Mouse (Mus musculus) neural tube, embryonic 12.5 days (tissue): ENCODE data around the gene Cdkl3. TPM values are rescaled to one million over a fixed set of nuclear protein-coding genes. Genes with fewer than 3 reads are reported as not detected.
"Not testable (repeated sequence)": the region's sequence is repeated elsewhere in the genome, so short reads cannot be mapped to it uniquely, and the experiment has no call there.

Experiments
- ATAC-seq: fragments of 200-750 bp; cut with Nextera tagmentation; 2 replicates; pipeline ENCODE4 v1.8.0; 2017; ENCODE audit warnings: low read depth, mild to moderate bottlenecking, moderate TSS enrichment, moderate library complexity; ENCODE audit not compliant: low FRiP score
- H3K27ac ChIP-seq: fragments of 300-500 bp; sonication (generic); 2 replicates; pipeline ENCODE4 v1.5.1; 2016
- H3K27me3 ChIP-seq: fragments of 300-500 bp; sonication (generic); replicated peaks from 2 replicates; pipeline ENCODE4 v1.6.1; 2016; ENCODE audit warnings: mild to moderate bottlenecking
- H3K36me3 ChIP-seq: fragments of 300-500 bp; sonication (generic); 2 replicates; pipeline ENCODE4 v1.6.1; 2016; ENCODE audit warnings: mild to moderate bottlenecking
- H3K4me1 ChIP-seq: fragments of 300-500 bp; sonication (generic); 2 replicates; pipeline ENCODE4 v1.6.1; 2016
- H3K4me2 ChIP-seq: fragments of 300-500 bp; sonication (generic); replicated peaks from 2 replicates; pipeline ENCODE4 v1.6.1; 2016; ENCODE audit warnings: mild to moderate bottlenecking
- H3K4me3 ChIP-seq: fragments of 300-500 bp; sonication (generic); 2 replicates; pipeline ENCODE4 v1.5.1; 2016
- H3K9ac ChIP-seq: fragments of 300-500 bp; sonication (generic); 2 replicates; pipeline ENCODE4 v1.6.1; 2016; ENCODE audit warnings: mild to moderate bottlenecking
- H3K9me3 ChIP-seq: fragments of 300-500 bp; sonication (generic); 2 replicates; pipeline ENCODE4 v1.6.1; 2016; ENCODE audit warnings: mild to moderate bottlenecking
- WGBS: fragments of 180-500 bp; shearing (Covaris S2); methylation state at CpG from one replicate; pipeline ENCODE4 v1.1.7; 2016; 5-methylcytosine and 5-hydroxymethylcytosine counted together
- polyA plus RNA-seq: library from polyadenylated mRNA; unstranded; fragments of >200 nt; fragmentation: Nextera tagmentation; extraction: Ambion mirVana; gene quantifications from 2 replicates; pipeline ENCODE4 v1.2.1, GENCODE M21; 2016

The Cdkl3 gene
- polyA plus RNA-seq, 1 experiment from 2014 or later = 19.6 TPM

DNA sequence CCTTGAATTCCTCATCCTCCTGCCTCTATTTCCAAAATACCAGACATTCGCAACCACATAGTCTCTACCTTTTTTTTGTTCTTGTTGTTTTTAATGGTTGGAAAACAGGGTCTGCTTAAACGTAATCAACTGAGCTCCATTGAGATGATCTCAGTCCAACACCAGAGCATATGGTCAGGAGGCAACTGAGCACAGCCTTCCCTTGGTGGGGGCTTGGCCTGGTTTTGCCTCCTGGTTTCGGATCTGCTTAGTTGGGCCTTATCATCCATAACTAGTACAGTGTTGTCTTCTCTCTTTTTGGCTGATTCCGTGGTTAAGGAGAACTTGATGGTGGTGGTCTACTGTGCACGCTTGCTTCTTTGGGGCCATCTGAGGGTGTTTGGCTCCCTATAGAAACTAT lies 104.8 kb downstream of the Cdkl3 start:
- H3K9me3 ChIP-seq = no peaks in the 10 kb centered on the region
- H3K4me3 ChIP-seq = no peak overlapping the region
- H3K4me1 ChIP-seq = no peaks in the 10 kb centered on the region
- 0 out of 2 replicates have a peak, but pooled peaks cover 3% of the 10 kb centered on the region for H3K36me3 ChIP-seq
- WGBS = 97% methylated on average over 5 of the region's 5 CpGs
- no peak overlapping the region for H3K4me2 ChIP-seq
- no peak overlapping the region for H3K27ac ChIP-seq
- H3K27me3 ChIP-seq = no peaks in the 10 kb centered on the region
- no peak for ATAC-seq
- no peak overlapping the region for H3K9ac ChIP-seq

DNA sequence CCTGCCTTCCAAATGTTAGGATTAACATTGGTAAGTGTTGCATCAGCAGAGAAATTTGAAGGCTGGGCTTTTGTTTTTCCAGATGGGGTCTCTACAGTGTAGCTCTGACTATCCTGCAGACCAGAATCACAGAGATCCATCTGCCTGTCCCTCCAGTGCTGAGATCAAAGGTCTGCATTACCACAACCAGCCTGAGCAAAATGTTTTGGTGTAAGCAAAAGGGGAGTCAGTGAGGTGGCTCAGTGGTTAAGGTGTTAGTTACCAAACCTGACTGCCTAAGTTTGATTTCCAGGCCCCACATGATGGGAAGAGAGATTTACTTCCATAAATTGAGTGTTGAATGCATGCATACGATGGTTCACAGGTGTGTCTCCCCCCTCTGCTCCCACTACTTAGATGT lies 105.4 kb downstream of the Cdkl3 start:
- WGBS = 95% methylated on average over 1 of the region's 1 CpGs
- Histone ChIP-seq H3K27ac (no peak overlapping the region), H3K4me3 (no peak overlapping the region), H3K9me3 (no peaks in the 10 kb centered on the region), H3K9ac (no peak overlapping the region), H3K4me1 (no peaks in the 10 kb centered on the region), H3K4me2 (no peak overlapping the region), H3K36me3 (peaks cover 7% of the 10 kb centered on the region; the same call in 1 of the 2 replicates), H3K27me3 (no peaks in the 10 kb centered on the region)
- ATAC-seq = no peak

DNA sequence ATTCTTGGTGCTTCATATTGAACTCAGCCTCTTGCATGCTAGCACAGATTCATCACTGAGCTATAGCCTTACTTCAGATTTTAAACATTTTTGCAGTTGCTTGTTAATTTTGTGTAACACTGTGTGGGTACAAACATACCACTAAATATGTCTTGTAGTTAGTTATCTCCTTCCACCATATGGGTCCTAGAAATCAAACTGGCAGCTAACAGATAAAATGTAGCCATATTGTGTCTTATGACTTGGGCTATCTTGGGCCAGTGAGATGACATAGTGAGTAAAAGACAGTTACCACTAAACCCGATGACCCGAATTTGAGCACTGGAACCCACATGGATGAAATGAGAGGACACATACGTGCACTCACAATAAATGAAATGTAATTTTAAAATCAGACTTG lies 111.5 kb downstream of the Cdkl3 start:
- 96% methylated on average over 3 of the region's 3 CpGs for WGBS
- Histone ChIP-seq H3K4me2 (no peak overlapping the region), H3K4me1 (no peaks in the 10 kb centered on the region), H3K9ac (no peak overlapping the region), H3K36me3 (peaks cover 63% of the 10 kb centered on the region), H3K27ac (no peak overlapping the region), H3K9me3 (no peaks in the 10 kb centered on the region), H3K27me3 (no peaks in the 10 kb centered on the region), H3K4me3 (no peak overlapping the region)
- no peak for ATAC-seq

DNA sequence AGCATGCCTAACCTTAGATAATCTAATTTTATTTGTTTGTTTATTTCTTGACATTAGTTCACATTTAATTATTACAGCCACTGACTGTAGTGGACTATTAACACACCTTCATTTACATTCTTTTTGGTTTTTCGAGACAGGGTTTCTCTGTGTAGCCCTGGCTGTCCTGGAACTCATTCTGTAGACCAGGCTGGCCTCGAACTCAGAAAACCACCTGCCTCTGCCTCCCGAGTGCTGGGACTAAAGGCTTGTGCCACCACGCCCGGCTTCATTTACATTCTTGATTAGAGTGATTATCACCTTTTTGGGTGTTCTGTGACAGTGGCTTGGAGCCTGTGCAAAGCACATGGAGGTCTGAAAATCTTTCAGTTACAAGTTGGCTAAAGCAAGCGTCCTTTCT lies 112.1 kb downstream of the Cdkl3 start:
- H3K27ac ChIP-seq, H3K4me2 ChIP-seq, H3K4me1 ChIP-seq, H3K9me3 ChIP-seq, H3K9ac ChIP-seq, H3K4me3 ChIP-seq, ATAC-seq, H3K27me3 ChIP-seq: not testable (repeated sequence)
- H3K36me3 ChIP-seq = peaks cover 67% of the 10 kb centered on the region
- 94% methylated on average over 6 of the region's 6 CpGs for WGBS

DNA sequence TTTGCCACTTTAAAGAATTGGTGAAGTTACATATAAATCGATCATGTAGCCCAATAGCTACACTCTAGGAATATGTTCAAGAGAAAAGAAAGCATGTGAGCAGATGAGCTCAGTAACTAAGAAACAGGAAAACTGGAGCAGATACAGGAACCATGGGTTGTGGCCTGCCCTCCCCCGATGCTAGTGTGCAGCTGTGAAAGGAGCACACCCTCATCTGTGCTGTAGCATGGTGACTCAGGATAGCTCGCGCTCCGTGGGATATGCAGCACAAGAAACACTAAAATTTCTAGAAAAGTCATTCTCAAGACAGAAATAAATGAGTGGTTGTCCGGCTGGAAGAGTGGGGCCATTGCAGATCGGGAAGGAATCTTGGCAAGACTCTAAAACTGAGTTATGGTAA lies 113.1 kb downstream of the Cdkl3 start:
- ATAC-seq = no peak
- no peak overlapping the region for H3K27ac ChIP-seq
- H3K4me2 ChIP-seq = no peak overlapping the region
- H3K9me3 ChIP-seq = no peaks in the 10 kb centered on the region
- no peaks in the 10 kb centered on the region for H3K27me3 ChIP-seq
- H3K36me3 ChIP-seq = peaks cover 77% of the 10 kb centered on the region
- 96% methylated on average over 7 of the region's 7 CpGs for WGBS
- H3K4me1 ChIP-seq = no peaks in the 10 kb centered on the region
- no peak overlapping the region for H3K4me3 ChIP-seq
- H3K9ac ChIP-seq = no peak overlapping the region

DNA sequence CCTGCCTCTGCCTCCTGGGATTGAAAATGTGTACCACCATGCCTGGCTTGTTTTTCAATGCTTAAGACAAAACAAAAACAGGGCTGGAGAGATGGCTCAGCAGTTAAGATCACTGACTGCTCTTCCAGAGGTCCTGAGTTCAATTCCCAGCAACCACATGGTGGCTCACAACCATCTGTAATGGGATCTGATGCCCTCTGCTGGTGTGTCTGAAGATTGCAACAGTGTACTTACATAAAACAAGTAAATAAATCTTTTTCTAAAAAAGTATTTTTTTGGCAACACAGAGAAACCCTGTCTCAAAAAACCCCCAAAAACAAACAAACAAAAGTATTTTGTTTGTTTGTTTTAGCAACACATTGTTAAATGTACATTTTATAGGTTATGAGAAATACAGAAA lies 116.4 kb downstream of the Cdkl3 start:
- ATAC-seq, H3K4me1 ChIP-seq, H3K4me3 ChIP-seq, H3K9ac ChIP-seq, H3K4me2 ChIP-seq, H3K27ac ChIP-seq, H3K27me3 ChIP-seq, H3K9me3 ChIP-seq: not testable (repeated sequence)
- H3K36me3 ChIP-seq = peaks cover 90% of the 10 kb centered on the region

DNA sequence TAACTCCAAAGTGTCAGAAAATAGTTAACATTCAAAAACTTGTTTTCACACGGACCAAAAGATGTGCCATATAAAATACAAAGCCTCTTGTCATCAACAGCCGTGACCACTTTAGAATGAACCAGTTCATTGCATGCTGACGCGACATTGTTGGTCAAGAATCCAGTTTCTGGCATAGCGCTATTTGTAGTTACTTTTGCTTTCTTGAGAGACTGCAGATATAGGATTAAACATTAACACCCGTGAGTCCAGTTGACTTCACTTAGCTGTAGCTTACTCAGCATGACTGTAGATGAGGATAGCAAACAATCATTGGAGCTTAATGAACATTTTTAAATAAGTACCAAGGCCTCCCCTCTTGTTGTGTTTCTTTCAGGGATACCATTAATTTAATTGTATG lies 118.0 kb downstream of the Cdkl3 start:
- Histone ChIP-seq H3K4me1 (no peaks in the 10 kb centered on the region), H3K9me3 (no peaks in the 10 kb centered on the region), H3K4me2 (no peak overlapping the region), H3K4me3 (no peak overlapping the region), H3K27ac (no peak overlapping the region), H3K27me3 (no peaks in the 10 kb centered on the region), H3K36me3 (peaks cover 78% of the 10 kb centered on the region), H3K9ac (no peak overlapping the region)
- 93% methylated on average over 6 of the region's 6 CpGs for WGBS
- no peak for ATAC-seq

DNA sequence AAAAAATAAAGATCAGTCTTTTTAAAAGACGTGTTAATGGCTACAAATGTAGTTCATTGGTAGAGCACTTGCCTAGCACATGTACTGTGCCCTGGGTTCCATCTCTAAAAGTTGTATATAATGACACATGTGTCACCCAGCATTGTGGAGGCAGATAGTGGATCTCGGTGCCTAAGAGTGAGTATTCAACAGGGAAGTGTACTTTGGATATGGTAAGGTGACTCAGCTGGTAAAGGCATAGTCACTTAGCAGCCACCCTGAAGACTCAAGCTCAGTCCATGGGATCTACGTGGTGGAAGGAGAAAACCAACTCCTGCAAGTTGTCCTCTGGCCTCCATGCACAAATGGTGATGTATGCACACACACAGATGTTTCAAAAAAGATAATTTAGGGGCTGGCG lies 120.4 kb downstream of the Cdkl3 start:
- no peaks in the 10 kb centered on the region for H3K4me1 ChIP-seq

DNA sequence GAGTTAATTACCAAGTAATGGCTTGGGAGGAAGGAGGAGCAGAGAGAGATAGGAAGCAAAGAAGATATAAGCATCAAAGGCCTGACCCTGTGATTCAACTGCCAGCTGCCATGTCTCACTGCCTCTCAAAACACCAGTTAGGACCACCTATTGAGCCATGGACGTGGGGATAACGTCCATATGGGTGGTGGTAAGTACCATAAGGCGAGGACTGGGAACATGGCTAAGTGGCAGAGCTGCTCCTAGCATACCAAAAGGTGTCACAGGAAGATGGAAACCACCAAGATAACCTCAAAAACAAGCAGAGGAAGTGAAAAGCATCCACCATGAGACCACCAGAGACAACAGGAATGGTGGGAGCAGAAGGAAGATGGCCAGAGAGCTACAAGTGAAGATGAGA lies 123.1 kb downstream of the Cdkl3 start:
- H3K9ac ChIP-seq = no peak overlapping the region
- no peaks in the 10 kb centered on the region for H3K27me3 ChIP-seq
- no peak overlapping the region for H3K4me3 ChIP-seq
- ATAC-seq = no peak
- H3K4me2 ChIP-seq = no peak overlapping the region
- no peaks in the 10 kb centered on the region for H3K4me1 ChIP-seq
- no peaks in the 10 kb centered on the region for H3K9me3 ChIP-seq
- 68% methylated on average over 3 of the region's 3 CpGs for WGBS
- no peak overlapping the region for H3K27ac ChIP-seq
- peaks cover 33% of the 10 kb centered on the region for H3K36me3 ChIP-seq

More for the DNA sequence above, 120.4 kb downstream of the Cdkl3 start:
- no peak for ATAC-seq
- WGBS = 93% methylated on average over 4 of the region's 4 CpGs
- Histone ChIP-seq H3K27ac (no peak overlapping the region), H3K4me3 (no peak overlapping the region), H3K27me3 (no peaks in the 10 kb centered on the region), H3K9me3 (no peaks in the 10 kb centered on the region), H3K9ac (no peak overlapping the region), H3K4me2 (no peak overlapping the region), H3K36me3 (peaks cover 57% of the 10 kb centered on the region)

DNA sequence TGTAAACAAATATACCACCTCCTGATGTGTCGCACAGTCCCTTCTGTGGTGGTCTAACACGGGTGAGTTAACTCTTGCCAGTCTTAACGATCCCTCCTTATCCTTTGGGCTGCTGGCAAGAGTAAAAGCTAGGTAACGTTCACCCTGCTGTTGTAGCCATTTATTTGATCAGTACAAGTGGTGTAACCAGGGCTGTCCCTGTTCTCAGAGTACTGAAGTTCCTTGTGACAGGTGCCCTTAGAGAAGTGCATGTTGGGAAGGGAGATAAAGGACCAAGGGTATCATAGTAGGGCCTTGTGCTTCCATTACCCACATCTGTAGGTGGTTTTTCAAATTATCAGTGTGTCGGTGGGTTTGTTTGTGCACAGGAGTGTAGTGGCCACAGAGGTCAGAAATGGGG lies 123.7 kb downstream of the Cdkl3 start:
- no peak for ATAC-seq
- H3K4me1 ChIP-seq = no peaks in the 10 kb centered on the region
- 80% methylated on average over 5 of the region's 5 CpGs for WGBS
- no peak overlapping the region for H3K4me2 ChIP-seq
- no peak overlapping the region for H3K9ac ChIP-seq
- no peaks in the 10 kb centered on the region for H3K27me3 ChIP-seq
- peaks cover 27% of the 10 kb centered on the region for H3K36me3 ChIP-seq
- no peak overlapping the region for H3K27ac ChIP-seq
- H3K4me3 ChIP-seq = no peak overlapping the region
- H3K9me3 ChIP-seq = no peaks in the 10 kb centered on the region

DNA sequence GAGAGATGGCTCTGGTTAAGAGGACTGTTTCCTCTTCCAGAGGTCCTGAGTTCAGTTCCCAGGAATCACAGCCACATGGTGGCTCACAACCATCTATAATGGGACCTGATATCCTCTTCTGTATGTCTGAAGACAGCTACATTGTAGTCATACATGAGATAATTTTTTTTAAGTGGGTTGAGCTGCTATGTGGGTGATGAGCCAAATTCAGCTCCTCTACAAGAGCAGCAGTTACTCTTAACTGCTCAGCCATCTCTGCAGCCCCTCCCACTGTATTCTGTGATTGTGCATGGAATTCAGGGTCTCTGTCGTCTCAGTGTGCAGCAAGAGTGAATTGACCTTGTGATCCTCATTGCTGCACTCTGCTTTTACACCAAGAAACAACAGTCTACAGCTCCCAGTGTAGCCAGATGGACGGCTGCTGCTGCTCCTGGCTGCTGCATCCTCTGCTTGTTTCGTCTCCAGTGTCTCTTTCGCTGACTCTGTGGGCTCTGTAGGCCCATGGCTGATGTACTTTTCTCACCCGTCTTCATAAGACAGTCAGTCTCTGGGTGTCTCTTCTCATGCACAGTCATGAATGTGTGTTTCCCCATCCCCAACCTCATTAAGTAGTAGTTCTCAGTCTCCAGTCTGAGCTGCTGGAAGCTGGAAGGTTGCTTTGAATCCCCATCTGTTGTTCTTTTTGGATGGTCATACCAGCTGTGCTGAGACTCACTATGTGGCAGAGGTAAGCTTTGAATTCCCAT lies 124.5 kb downstream of the Cdkl3 start:
- Histone ChIP-seq H3K9me3 (no peaks in the 10 kb centered on the region), H3K36me3 (peaks cover 22% of the 10 kb centered on the region), H3K27ac (no peak overlapping the region), H3K4me2 (no peak overlapping the region), H3K4me3 (no peak overlapping the region), H3K27me3 (no peaks in the 10 kb centered on the region), H3K9ac (no peak overlapping the region), H3K4me1 (no peaks in the 10 kb centered on the region)
- no peak for ATAC-seq
- 67% methylated on average over 5 of the region's 5 CpGs for WGBS

DNA sequence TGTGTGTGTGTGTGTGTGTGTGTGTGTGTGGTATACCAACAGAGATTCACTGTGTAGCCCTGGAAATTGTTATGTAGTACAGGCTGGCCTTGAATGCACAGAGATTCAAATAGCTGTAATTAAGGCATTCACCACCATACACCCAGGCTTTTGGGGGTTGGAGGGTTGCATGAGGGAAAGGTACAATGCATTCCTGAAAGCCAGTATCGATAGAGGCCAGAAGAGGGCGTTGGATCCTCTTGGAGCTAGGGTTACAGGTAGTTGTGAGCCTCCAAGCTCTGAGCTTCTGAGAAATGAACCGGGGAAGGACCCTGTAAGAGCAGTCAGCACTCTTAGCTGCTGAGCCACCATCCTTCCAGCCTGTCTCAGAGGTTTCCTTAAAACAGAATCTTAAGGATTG lies 125.2 kb downstream of the Cdkl3 start:
- no peaks in the 10 kb centered on the region for H3K9me3 ChIP-seq
- H3K4me1 ChIP-seq = no peaks in the 10 kb centered on the region
- 36% methylated on average over 3 of the region's 3 CpGs for WGBS
- H3K4me2 ChIP-seq = no peak overlapping the region
- H3K27ac ChIP-seq = no peak overlapping the region
- no peak for ATAC-seq
- H3K4me3 ChIP-seq = no peak overlapping the region
- no peak overlapping the region for H3K9ac ChIP-seq
- H3K36me3 ChIP-seq = peaks cover 16% of the 10 kb centered on the region
- no peaks in the 10 kb centered on the region for H3K27me3 ChIP-seq
